Mouse (Mus musculus) MEL (cell line): ENCODE measurements around the gene N4bp1. TPM values are rescaled to one million over a fixed set of nuclear protein-coding genes. Genes with fewer than 3 reads are reported as not detected.

ENCODE experiments used
- DNase-seq: peaks from one replicate; pipeline ENCODE4 v3.0.0; 2011; ENCODE audit warnings: low read depth, low spot score
- H3K27ac ChIP-seq: 2 replicates; pipeline ENCODE4 v1.5.1; 2012; ENCODE audit warnings: low read depth, mild to moderate bottlenecking, control low read depth, low read length, moderate library complexity; ENCODE audit not compliant: control insufficient read depth
- H3K27me3 ChIP-seq, 2 experiments: fragments of 150-350 bp in 1 of 2; sonication (generic) in 1 of 2; 2 replicates each; pipeline ENCODE4 v1.6.1; 2012; ENCODE audit warnings: low read length in 2 of 2, mild to moderate bottlenecking in 2 of 2, improper control_type of control experiment in 1 of 2, moderate library complexity in 1 of 2; ENCODE audit not compliant: insufficient read depth in 2 of 2, control insufficient read depth in 1 of 2
- H3K36me3 ChIP-seq, 2 experiments: 2 replicates each; pipeline ENCODE4 v1.6.1; 2012 to 2014; ENCODE audit warnings: low read length in 2 of 2, improper control_type of control experiment in 1 of 2, inconsistent platforms in 1 of 2, mild to moderate bottlenecking in 1 of 2; ENCODE audit not compliant: insufficient read depth in 2 of 2, control insufficient read depth in 1 of 2
- H3K4me1 ChIP-seq, 2 experiments: fragments of 150-350 bp in 1 of 2; sonication (generic) in 1 of 2; 2 replicates each; pipeline ENCODE4 v1.6.1; 2012; ENCODE audit warnings: low read length in 2 of 2, improper control_type of control experiment in 1 of 2, mild to moderate bottlenecking in 1 of 2; ENCODE audit not compliant: insufficient read depth in 2 of 2, control insufficient read depth in 1 of 2
- H3K4me3 ChIP-seq, 2 experiments: fragments of 150-350 bp in 1 of 2; sonication (generic) in 1 of 2; 2 replicates each; pipeline ENCODE4 v1.5.1; 2012; ENCODE audit warnings: low read depth in 2 of 2, low read length in 2 of 2, mild to moderate bottlenecking in 2 of 2, moderate library complexity in 2 of 2, control low read depth in 1 of 2, improper control_type of control experiment in 1 of 2; ENCODE audit not compliant: control insufficient read depth in 1 of 2, insufficient read depth in 1 of 2
- H3K79me2 ChIP-seq: 2 replicates; pipeline ENCODE4 v1.6.1; 2012; ENCODE audit warnings: mild to moderate bottlenecking, low read length, moderate library complexity; ENCODE audit not compliant: control insufficient read depth, poor library complexity, insufficient read depth
- H3K9ac ChIP-seq: 2 replicates; pipeline ENCODE4 v1.6.1; 2012; ENCODE audit warnings: low read depth, mild to moderate bottlenecking, control low read depth, low read length, moderate library complexity; ENCODE audit not compliant: control insufficient read depth, poor library complexity, severe bottlenecking
- H3K9me3 ChIP-seq: fragments of 150-350 bp; sonication (generic); replicated peaks from 2 replicates; pipeline ENCODE4 v1.6.1; 2012; ENCODE audit warnings: mild to moderate bottlenecking, low read length, improper control_type of control experiment, moderate library complexity; ENCODE audit not compliant: insufficient read depth
- CTCF ChIP-seq, 3 experiments: IDR thresholded peaks in 2 of 3; conservative IDR thresholded peaks in 1 of 3; 2 replicates each; pipeline ENCODE4 v1.5.1; 2011 to 2012; ENCODE audit warnings: low read length in 3 of 3, low read depth in 2 of 3, mild to moderate bottlenecking in 2 of 3, improper control_type of control experiment in 1 of 3, inconsistent platforms in 1 of 3, mixed read lengths in 1 of 3, moderate library complexity in 1 of 3; ENCODE audit not compliant: control insufficient read depth in 1 of 3, insufficient read depth in 1 of 3, poor library complexity in 1 of 3, severe bottlenecking in 1 of 3
- E2F4 ChIP-seq: IDR thresholded peaks from 2 replicates; pipeline ENCODE4 v1.6.1; 2011; ENCODE audit warnings: low read depth, low read length, improper control_type of control experiment, borderline replicate concordance
- GATA1 ChIP-seq: IDR thresholded peaks from 2 replicates; pipeline ENCODE4 v1.6.1; 2011; ENCODE audit warnings: low read depth, low read length, improper control_type of control experiment
- HCFC1 ChIP-seq: IDR thresholded peaks from 2 replicates; pipeline ENCODE4 v1.6.1; 2012; ENCODE audit warnings: low read depth, mild to moderate bottlenecking, inconsistent platforms, low read length, improper control_type of control experiment, moderate library complexity
- MAFK ChIP-seq: IDR thresholded peaks from 2 replicates; pipeline ENCODE4 v1.6.1; 2011; ENCODE audit warnings: low read depth, mild to moderate bottlenecking, low read length, improper control_type of control experiment, borderline replicate concordance
- MAZ ChIP-seq: IDR thresholded peaks from 2 replicates; pipeline ENCODE4 v1.6.1; 2012; ENCODE audit warnings: low read depth, mild to moderate bottlenecking, inconsistent platforms, low read length, improper control_type of control experiment
- MXI1 ChIP-seq: IDR thresholded peaks from 2 replicates; pipeline ENCODE4 v1.6.1; 2011; ENCODE audit warnings: mild to moderate bottlenecking, low read depth, low read length, improper control_type of control experiment
- MYB ChIP-seq: IDR thresholded peaks from 2 replicates; pipeline ENCODE4 v1.6.1; 2011; ENCODE audit warnings: mild to moderate bottlenecking, low read depth, low read length, improper control_type of control experiment
- MYC ChIP-seq: IDR thresholded peaks from 2 replicates; pipeline ENCODE4 v1.6.1; 2011; ENCODE audit warnings: low read depth, mild to moderate bottlenecking, low read length, improper control_type of control experiment, moderate library complexity
- POLR2A ChIP-seq, 2 experiments: IDR thresholded peaks; 2 replicates each; pipeline ENCODE4 v1.6.1; 2011 to 2012; ENCODE audit warnings: low read length in 2 of 2, mild to moderate bottlenecking in 2 of 2, control low read depth in 1 of 2, improper control_type of control experiment in 1 of 2, low read depth in 1 of 2, moderate library complexity in 1 of 2; ENCODE audit not compliant: control insufficient read depth in 1 of 2, insufficient read depth in 1 of 2, poor library complexity in 1 of 2
- POLR2AphosphoS5 ChIP-seq: IDR thresholded peaks from 2 replicates; pipeline ENCODE4 v1.6.1; 2012; ENCODE audit warnings: low read depth, borderline replicate concordance, mild to moderate bottlenecking, inconsistent platforms, low read length, moderate library complexity, mixed read lengths
- RAD21 ChIP-seq: IDR thresholded peaks from 2 replicates; pipeline ENCODE4 v1.6.1; 2011; ENCODE audit warnings: mild to moderate bottlenecking, low read depth, low read length, improper control_type of control experiment
- RCOR1 ChIP-seq: IDR thresholded peaks from 2 replicates; pipeline ENCODE4 v1.6.1; 2012; ENCODE audit warnings: low read depth, mild to moderate bottlenecking, inconsistent platforms, low read length, improper control_type of control experiment
- SMC3 ChIP-seq: IDR thresholded peaks from 2 replicates; pipeline ENCODE4 v1.6.1; 2011; ENCODE audit warnings: low read depth, low read length, improper control_type of control experiment
- TAL1 ChIP-seq: IDR thresholded peaks from 2 replicates; pipeline ENCODE4 v1.6.1; 2012; ENCODE audit warnings: mild to moderate bottlenecking, inconsistent platforms, low read length, moderate library complexity, mixed read lengths
- TCF12 ChIP-seq: IDR thresholded peaks from 2 replicates; pipeline ENCODE4 v1.6.1; 2014; ENCODE audit warnings: low read depth, mild to moderate bottlenecking, inconsistent platforms, low read length, improper control_type of control experiment, moderate library complexity
- UBTF ChIP-seq: IDR thresholded peaks from 2 replicates; pipeline ENCODE4 v1.6.1; 2012; ENCODE audit warnings: low read depth, mild to moderate bottlenecking, inconsistent platforms, low read length, improper control_type of control experiment, moderate library complexity, borderline replicate concordance; ENCODE audit not compliant: insufficient read depth
- ZKSCAN1 ChIP-seq: IDR thresholded peaks from 2 replicates; pipeline ENCODE4 v1.6.1; 2012; ENCODE audit warnings: low read depth, mild to moderate bottlenecking, inconsistent platforms, low read length, improper control_type of control experiment, moderate library complexity
- ZMIZ1 ChIP-seq: IDR thresholded peaks from 2 replicates; pipeline ENCODE4 v1.6.1; 2012; ENCODE audit warnings: low read depth, mild to moderate bottlenecking, inconsistent platforms, low read length, improper control_type of control experiment, moderate library complexity
- polyA plus RNA-seq, 2 experiments: library from polyadenylated mRNA; stranded (reverse) in 1 of 2; unstranded in 1 of 2; fragments of >175 nt in 1 of 2; fragments of >200 nt in 1 of 2; gene quantifications; 2 replicates each; pipeline versions ENCODE4 v1.2.1 to v1.2.4; 2012; ENCODE audit warnings: low replicate concordance in 2 of 2, low read depth in 1 of 2; ENCODE audit not compliant: insufficient read length in 2 of 2, insufficient read depth in 1 of 2, missing spikeins in 1 of 2
- total RNA-seq: library from RNA; depleted of rRNA; stranded (reverse); fragments of 300-350 nt; gene quantifications from 2 replicates; pipeline ENCODE4 v1.2.3, GENCODE M21; 2012

N4bp1 gene
- total and polyA plus RNA-seq, 3 experiments = 13.4 to 24.0 TPM; not detected in 1

GRCm38 (mm10) chr8:86843896-86844295 lies 41.2 kb downstream of the N4bp1 start:
- Histone ChIP-seq H3K36me3 (peaks cover 0 to 5% of the 10 kb centered on the region in 2 experiments; a peak in 2 of 4 replicates), H3K79me2 (no peaks in the 10 kb centered on the region), H3K4me3 (no peak overlapping the region), H3K27ac (no peak overlapping the region), H3K27me3 (no peaks in the 10 kb centered on the region), H3K9ac (no peak overlapping the region), H3K9me3 (no peaks in the 10 kb centered on the region), H3K4me1 (no peaks in the 10 kb centered on the region)
- TF ChIP-seq RAD21 = peak; percentile 26
- TF ChIP-seq CTCF (IDR thresholded peaks at IDR 0.05 in 2 of 3, conservative IDR thresholded peaks at IDR 0.05 in 1 of 3; ENCODE audit: control insufficient read depth in 1 of 3, insufficient read depth in 1 of 3, low read depth in 2 of 3, low read length in 3 of 3, poor library complexity in 1 of 3, severe bottlenecking in 1 of 3) = peak in 2 of 3 experiments; percentile 40 to 46; a peak in 3 of 6 replicates
- TF ChIP-seq GATA1 = no peak
- TF ChIP-seq SMC3 = peak; percentile 52
- no peak for DNase-seq

- DNase-seq = no peak
- TF ChIP-seq POLR2AphosphoS5 (no peak), ZMIZ1 (no peak), ZKSCAN1 (no peak), HCFC1 (no peak), MYB (no peak), POLR2A (IDR thresholded peaks at IDR 0.05; ENCODE audit: control insufficient read depth in 1 of 2, insufficient read depth in 1 of 2, low read depth in 1 of 2, low read length in 2 of 2, poor library complexity in 1 of 2) (no peak), MAFK (no peak), UBTF (no peak), MAZ (no peak), MYC (no peak), RAD21 (no peak), RCOR1 (no peak), TCF12 (no peak), TAL1 (no peak), E2F4 (no peak), MXI1 (no peak)
- peaks cover 5 to 11% of the 10 kb centered on the region in 2 experiments; a peak in 3 of 4 replicates for H3K4me1 ChIP-seq
- peaks cover 2 to 4% of the 10 kb centered on the region in 2 experiments for H3K36me3 ChIP-seq
- H3K79me2 ChIP-seq = no peaks in the 10 kb centered on the region
- no peaks in the 10 kb centered on the region for H3K27me3 ChIP-seq
- no peaks in the 10 kb centered on the region for H3K9me3 ChIP-seq
- H3K4me3 ChIP-seq = no peak overlapping the region
- no peak overlapping the region for H3K27ac ChIP-seq
- H3K9ac ChIP-seq = no peak overlapping the region
These were observed 43.3 kb downstream of the N4bp1 start for GRCm38 (mm10) chr8:86841556-86842309.
